Mouse (Mus musculus) liver, embryonic 16.5 days (tissue): ENCODE data around the gene Astn2. TPM values are rescaled to one million over a fixed set of nuclear protein-coding genes. Genes with fewer than 3 reads are reported as not detected.

Experiments
- ATAC-seq: fragments of 200-750 bp; cut with Nextera tagmentation; 2 replicates; pipeline ENCODE4 v1.8.0; 2017; ENCODE audit warnings: low read depth, mild to moderate bottlenecking, moderate number of reproducible peaks, moderate library complexity
- H3K27ac ChIP-seq: fragments of 300-500 bp; sonication (generic); 2 replicates; pipeline ENCODE4 v1.5.1; 2014; ENCODE audit warnings: mild to moderate bottlenecking, low read length
- H3K27me3 ChIP-seq: fragments of 300-500 bp; sonication (generic); 2 replicates; pipeline ENCODE4 v1.6.1; 2014; ENCODE audit warnings: low read depth, low read length, mixed read lengths; ENCODE audit not compliant: control insufficient read depth, insufficient read depth
- H3K36me3 ChIP-seq: fragments of 300-500 bp; sonication (generic); 2 replicates; pipeline ENCODE4 v1.6.1; 2014; ENCODE audit warnings: mild to moderate bottlenecking; ENCODE audit not compliant: control insufficient read depth, insufficient read depth
- H3K4me1 ChIP-seq: fragments of 300-500 bp; sonication (generic); 2 replicates; pipeline ENCODE4 v1.6.1; 2014; ENCODE audit warnings: low read depth, low read length, mixed read lengths; ENCODE audit not compliant: control insufficient read depth
- H3K4me2 ChIP-seq: fragments of 300-500 bp; sonication (generic); 2 replicates; pipeline ENCODE4 v1.6.1; 2014; ENCODE audit warnings: low read depth, low read length, mixed read lengths
- H3K4me3 ChIP-seq: fragments of 300-500 bp; sonication (generic); 2 replicates; pipeline ENCODE4 v1.5.1; 2014; ENCODE audit warnings: low read depth, mild to moderate bottlenecking, low read length
- H3K9ac ChIP-seq: fragments of 300-500 bp; sonication (generic); 2 replicates; pipeline ENCODE4 v1.6.1; 2014; ENCODE audit warnings: low read depth, low read length
- H3K9me3 ChIP-seq: fragments of 300-500 bp; sonication (generic); replicated peaks from 2 replicates; pipeline ENCODE4 v1.6.1; 2016; ENCODE audit warnings: low read length; ENCODE audit not compliant: control insufficient read depth
- WGBS: fragments of 180-500 bp; shearing (Covaris S2); extraction: QIAGEN DNeasy Blood & Tissue Kit; methylation state at CpG from one replicate; pipeline ENCODE4 v1.1.7; 2014; ENCODE audit not compliant: insufficient replicate concordance; 5-methylcytosine and 5-hydroxymethylcytosine counted together
- polyA plus RNA-seq: library from polyadenylated mRNA; unstranded; fragments of >200 nt; fragmentation: Nextera tagmentation; extraction: Ambion mirVana; gene quantifications from 2 replicates; pipeline ENCODE4 v1.2.1, GENCODE M21; 2015

Astn2 gene
- polyA plus RNA-seq, 1 experiment from 2014 or later: not detected

DNA sequence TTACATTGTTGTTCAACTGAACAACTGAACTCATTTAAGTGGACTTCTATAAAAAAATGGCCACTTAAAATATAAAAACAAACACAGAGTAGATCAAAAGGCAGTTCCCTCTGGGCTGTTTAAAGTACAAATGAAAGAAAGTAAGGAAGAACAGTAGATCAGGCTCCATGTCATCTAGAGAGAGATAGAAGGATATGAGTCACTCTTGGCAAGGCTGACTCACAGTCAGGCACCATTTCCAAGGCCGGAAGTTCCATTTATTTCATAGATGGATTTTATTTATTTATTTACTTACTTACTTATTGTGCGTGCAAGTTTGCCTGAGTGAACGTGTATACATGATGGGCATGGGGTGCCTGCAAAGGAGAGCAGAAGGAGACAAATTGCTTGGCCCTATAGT is 67.0 kb downstream of the Astn2 start:
- Histone ChIP-seq H3K4me3 (no peak overlapping the region), H3K9me3 (no peaks in the 10 kb centered on the region), H3K4me1 (no peaks in the 10 kb centered on the region), H3K27ac (no peak overlapping the region), H3K36me3 (no peaks in the 10 kb centered on the region), H3K27me3 (no peaks in the 10 kb centered on the region), H3K4me2 (no peak overlapping the region), H3K9ac (no peak overlapping the region)
- 56% methylated on average over 3 of the region's 3 CpGs for WGBS
- no peak for ATAC-seq

DNA sequence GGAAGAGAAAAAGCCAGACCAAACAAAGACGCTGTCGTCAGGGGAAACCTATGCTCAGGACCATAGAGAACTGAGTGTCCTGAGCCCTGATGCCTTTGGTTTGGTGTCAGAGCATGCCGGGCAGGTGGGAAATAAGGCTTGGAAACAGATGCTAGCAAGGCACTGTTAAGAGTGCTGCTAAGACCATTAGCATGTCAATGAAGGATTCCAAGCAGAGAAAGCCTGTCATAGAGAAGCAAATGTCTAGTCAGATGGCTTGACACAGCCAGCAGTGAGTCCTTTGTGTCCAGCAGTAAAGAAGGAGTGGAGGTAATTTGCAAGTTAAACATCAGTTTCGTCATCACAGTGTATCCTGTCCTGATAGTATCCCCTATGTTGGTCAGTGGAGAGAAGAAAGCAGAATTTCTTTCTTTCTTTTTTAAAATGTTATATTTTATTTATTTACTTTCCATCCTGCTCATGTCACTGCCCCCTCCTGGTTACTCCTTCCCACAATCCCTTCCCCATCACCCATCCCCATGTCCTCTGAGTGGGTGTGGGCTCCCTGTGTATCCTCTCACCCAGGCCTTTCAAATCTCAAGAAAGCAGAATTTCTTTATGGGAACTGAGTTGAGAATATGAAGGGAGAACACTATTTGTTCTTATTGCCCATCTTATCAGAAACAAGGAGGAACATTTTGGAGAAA is 73.7 kb downstream of the Astn2 start:
- no peaks in the 10 kb centered on the region for H3K9me3 ChIP-seq
- 20% methylated on average over 4 of the region's 4 CpGs for WGBS
- H3K36me3 ChIP-seq: no peaks in the 10 kb centered on the region
- no peak overlapping the region for H3K27ac ChIP-seq
- no peaks in the 10 kb centered on the region for H3K4me1 ChIP-seq
- no peak overlapping the region for H3K9ac ChIP-seq
- H3K4me2 ChIP-seq: no peak overlapping the region
- H3K27me3 ChIP-seq: no peaks in the 10 kb centered on the region
- no peak overlapping the region for H3K4me3 ChIP-seq
- no peak for ATAC-seq

DNA sequence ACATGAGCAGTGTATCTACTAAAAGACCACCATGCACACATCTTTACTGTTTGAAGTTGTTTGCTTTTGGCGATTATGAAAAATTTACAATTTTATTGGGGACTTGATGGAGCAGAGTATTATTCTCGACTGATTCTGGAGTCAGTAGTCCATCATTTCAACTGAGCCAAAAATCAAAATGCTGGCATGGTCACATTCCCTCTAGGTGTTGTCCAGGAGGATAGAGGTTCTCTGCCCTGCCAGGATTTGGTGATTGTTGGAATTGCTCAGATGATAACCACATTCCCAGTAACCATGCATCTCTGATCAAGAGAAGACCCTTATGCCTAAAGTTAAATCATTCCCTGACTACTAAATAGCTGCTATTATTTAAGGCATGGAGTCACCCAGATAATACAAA is 83.4 kb downstream of the Astn2 start:
- Histone ChIP-seq H3K27me3 (no peaks in the 10 kb centered on the region), H3K36me3 (no peaks in the 10 kb centered on the region), H3K9me3 (no peaks in the 10 kb centered on the region), H3K4me2 (no peak overlapping the region), H3K4me3 (no peak overlapping the region), H3K9ac (no peak overlapping the region), H3K4me1 (no peaks in the 10 kb centered on the region), H3K27ac (no peak overlapping the region)
- 49% methylated on average over 2 of the region's 2 CpGs for WGBS
- ATAC-seq: no peak

DNA sequence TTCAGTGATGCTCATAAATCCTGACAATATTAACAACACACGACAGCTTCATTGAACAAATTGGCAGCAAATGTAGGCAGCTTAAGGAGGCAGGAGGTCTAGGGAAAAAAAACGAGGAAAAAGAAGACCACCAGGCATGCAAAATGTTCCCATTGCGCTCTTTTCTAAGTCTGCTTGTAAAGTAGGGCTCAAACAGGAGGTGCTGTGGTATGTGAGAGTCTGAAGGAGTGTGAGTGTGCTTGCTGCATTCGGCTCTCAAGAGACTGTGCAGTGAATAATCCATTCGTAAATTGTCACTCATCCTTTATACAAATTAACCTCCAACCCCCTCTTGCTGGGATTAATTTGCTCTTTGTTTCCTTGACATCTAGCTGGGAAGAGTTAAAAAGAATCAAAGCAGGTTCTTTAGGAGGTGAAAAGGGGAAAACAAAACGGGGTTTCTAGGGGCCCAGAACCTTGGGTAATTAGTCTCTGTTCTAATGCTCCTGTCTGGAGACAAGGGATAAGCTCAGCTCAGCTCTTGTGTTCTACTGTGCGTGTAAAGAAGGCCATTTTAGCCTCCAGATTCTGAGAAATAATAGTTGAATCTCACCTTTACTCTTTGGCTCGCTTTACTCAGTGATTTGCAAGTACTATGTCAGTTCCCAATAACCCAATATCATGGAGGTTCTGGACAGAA is 89.5 kb downstream of the Astn2 start:
- Histone ChIP-seq H3K36me3 (no peaks in the 10 kb centered on the region), H3K27me3 (no peaks in the 10 kb centered on the region), H3K4me3 (no peak overlapping the region), H3K9me3 (no peaks in the 10 kb centered on the region), H3K27ac (no peak overlapping the region), H3K4me2 (no peak overlapping the region), H3K4me1 (no peaks in the 10 kb centered on the region), H3K9ac (no peak overlapping the region)
- ATAC-seq: no peak
- WGBS: 35% methylated on average over 8 of the region's 8 CpGs

DNA sequence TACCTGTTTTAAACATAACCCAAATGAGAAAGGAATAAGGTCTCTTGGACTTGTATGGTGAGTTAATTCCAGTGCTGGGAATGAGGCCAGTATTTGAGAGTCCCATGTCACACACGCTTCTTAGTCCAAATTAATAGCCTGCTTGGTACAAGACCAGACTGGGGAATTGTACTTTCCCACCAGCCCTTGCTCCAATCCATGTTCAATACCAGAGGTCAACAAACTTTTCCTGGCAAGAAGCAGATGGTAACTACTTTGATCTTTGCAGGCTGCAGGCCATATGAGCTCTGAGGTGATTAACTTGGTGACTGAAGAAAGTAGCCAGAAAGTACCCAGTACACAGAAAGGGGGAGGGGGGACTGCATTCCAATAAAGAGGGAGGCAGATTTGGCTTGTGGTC is 91.7 kb downstream of the Astn2 start:
- no peaks in the 10 kb centered on the region for H3K27me3 ChIP-seq
- H3K4me1 ChIP-seq: no peaks in the 10 kb centered on the region
- no peak overlapping the region for H3K4me2 ChIP-seq
- ATAC-seq: no peak
- WGBS: 75% methylated on average over 1 of the region's 1 CpGs
- H3K9me3 ChIP-seq: no peaks in the 10 kb centered on the region
- H3K9ac ChIP-seq: no peak overlapping the region
- no peak overlapping the region for H3K27ac ChIP-seq
- H3K36me3 ChIP-seq: no peaks in the 10 kb centered on the region
- H3K4me3 ChIP-seq: no peak overlapping the region

DNA sequence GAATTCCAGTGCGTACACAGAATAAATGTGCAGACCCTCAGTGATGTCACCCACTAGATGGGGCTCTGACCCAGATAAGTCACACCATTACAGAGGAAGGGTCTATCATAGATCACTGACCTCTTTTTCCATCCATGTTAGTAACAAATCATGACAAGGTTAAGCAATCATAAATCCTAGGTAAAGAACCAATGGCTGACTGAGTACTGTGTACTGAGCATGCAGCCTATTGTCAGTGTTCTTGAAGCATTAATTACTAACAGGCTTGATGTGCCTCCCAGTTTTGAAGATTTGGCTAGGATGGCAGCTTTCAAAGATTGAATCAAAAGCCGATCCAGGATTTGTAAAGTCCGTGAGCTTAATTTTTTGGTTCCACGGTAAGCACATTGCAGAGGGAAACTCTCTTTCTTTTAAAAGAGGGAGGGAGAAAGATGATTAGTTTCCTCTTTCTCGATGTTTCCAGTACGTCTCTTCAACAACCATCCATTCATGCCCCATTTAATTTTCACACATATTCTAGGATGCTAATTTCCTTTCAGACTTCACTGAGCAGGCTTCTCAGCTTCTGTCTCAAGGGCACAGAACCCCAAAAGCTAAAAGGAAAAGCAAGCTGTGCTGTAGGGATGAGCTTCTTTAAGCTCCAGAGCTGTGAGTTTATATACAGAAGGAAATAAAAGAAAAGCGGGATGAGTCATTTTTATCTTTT is 93.9 kb downstream of the Astn2 start:
- no peak overlapping the region for H3K27ac ChIP-seq
- H3K27me3 ChIP-seq: no peaks in the 10 kb centered on the region
- H3K9me3 ChIP-seq: no peaks in the 10 kb centered on the region
- no peak overlapping the region for H3K4me2 ChIP-seq
- 64% methylated on average over 7 of the region's 7 CpGs for WGBS
- no peak overlapping the region for H3K4me3 ChIP-seq
- H3K9ac ChIP-seq: no peak overlapping the region
- H3K4me1 ChIP-seq: no peaks in the 10 kb centered on the region
- H3K36me3 ChIP-seq: no peaks in the 10 kb centered on the region
- ATAC-seq: no peak

DNA sequence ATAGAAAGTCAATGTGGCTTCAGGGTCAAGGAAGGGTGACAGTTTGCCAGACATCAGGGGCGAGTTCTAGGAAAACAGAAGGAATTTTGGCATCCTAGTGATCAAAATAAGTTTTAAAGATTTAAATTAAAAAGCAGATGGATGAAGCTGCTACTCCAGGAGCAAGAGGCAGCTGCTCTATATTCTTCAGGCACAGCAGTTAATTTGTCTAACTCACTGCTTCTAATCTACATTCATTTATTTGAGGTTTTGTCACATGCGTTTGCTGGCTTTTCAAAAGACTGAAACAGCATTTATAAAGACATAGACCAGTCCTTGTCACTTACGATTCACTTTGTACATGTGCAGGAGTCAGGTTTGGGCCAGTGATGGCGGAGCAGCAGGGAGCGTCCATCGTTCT is 98.0 kb downstream of the Astn2 start:
- 58% methylated on average over 6 of the region's 6 CpGs for WGBS
- H3K4me2 ChIP-seq: no peak overlapping the region
- no peak overlapping the region for H3K4me3 ChIP-seq
- H3K27ac ChIP-seq: no peak overlapping the region
- no peak for ATAC-seq
- H3K36me3 ChIP-seq: no peaks in the 10 kb centered on the region
- no peak overlapping the region for H3K9ac ChIP-seq
- no peaks in the 10 kb centered on the region for H3K27me3 ChIP-seq
- H3K9me3 ChIP-seq: no peaks in the 10 kb centered on the region
- no peaks in the 10 kb centered on the region for H3K4me1 ChIP-seq

DNA sequence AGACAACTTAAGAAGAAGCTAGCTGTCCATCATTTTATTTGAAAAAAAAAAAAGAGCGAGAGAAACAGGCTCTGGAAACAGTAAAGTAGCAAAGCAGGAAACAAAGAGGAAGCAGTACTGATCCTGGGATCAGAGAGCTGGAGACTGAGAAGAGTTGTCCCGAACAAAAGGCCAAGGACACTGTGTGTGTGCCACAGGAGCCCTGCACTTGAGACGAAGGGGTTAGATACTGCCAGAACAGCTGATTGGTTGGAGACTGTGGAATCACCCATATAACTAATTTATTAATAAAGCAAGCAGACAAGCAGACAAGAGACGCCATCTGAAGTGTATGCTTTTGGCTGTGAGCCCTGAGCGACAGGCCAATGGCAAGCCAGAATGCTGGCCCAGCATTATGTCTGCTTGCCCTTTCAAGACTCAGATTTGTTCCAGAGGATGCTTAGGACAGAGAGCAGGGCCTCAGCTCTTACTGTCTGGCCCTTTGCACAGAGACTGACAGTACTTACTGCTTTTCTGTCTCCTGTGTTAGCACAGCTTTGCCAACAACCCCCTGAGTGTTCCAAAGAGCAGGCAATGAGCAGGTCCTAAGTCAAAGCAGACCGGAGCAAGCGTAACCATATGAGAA is 101.6 kb downstream of the Astn2 start:
- Histone ChIP-seq H3K27me3 (no peaks in the 10 kb centered on the region), H3K4me2 (no peak overlapping the region), H3K4me3 (no peak overlapping the region), H3K27ac (no peak overlapping the region), H3K4me1 (no peaks in the 10 kb centered on the region), H3K9ac (no peak overlapping the region), H3K9me3 (no peaks in the 10 kb centered on the region), H3K36me3 (no peaks in the 10 kb centered on the region)
- ATAC-seq: no peak
- 50% methylated on average over 7 of the region's 7 CpGs for WGBS

DNA sequence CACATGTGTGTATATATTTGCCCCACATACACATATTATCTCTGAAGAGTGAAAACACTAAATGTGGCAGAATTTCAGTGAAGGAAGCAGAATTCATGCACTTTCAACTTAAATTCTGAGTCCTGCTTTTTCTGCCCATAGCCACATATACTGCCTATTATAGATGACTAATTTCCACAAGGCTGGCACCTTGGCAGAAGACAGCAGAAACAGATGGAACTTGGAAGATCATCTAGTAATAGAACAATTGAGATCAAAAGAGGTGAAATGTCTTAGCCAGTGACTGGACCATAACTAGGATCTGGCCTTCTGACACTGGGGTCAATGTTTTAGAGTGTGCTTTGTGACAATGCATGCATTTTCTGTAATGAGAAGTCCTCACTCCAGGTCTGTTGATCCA is 119.4 kb downstream of the Astn2 start:
- H3K36me3 ChIP-seq: no peaks in the 10 kb centered on the region
- no peak overlapping the region for H3K4me2 ChIP-seq
- H3K27ac ChIP-seq: no peak overlapping the region
- no peaks in the 10 kb centered on the region for H3K27me3 ChIP-seq
- H3K4me3 ChIP-seq: no peak overlapping the region
- no peaks in the 10 kb centered on the region for H3K4me1 ChIP-seq
- H3K9me3 ChIP-seq: no peaks in the 10 kb centered on the region
- no peak overlapping the region for H3K9ac ChIP-seq
- no peak for ATAC-seq
